Mouse (Mus musculus) T-helper 2 cell (primary cell): ENCODE data around the gene Prrx1.

Experiments
- in situ Hi-C: fragments of 300-600 bp; cut with MboI, MseI; formaldehyde crosslinking; loops from one replicate; pipeline ENCODE4 v1.15.1; 2025; ENCODE audit warnings: high pct_unique_total_duplicates

Gene Prrx1

DNA sequence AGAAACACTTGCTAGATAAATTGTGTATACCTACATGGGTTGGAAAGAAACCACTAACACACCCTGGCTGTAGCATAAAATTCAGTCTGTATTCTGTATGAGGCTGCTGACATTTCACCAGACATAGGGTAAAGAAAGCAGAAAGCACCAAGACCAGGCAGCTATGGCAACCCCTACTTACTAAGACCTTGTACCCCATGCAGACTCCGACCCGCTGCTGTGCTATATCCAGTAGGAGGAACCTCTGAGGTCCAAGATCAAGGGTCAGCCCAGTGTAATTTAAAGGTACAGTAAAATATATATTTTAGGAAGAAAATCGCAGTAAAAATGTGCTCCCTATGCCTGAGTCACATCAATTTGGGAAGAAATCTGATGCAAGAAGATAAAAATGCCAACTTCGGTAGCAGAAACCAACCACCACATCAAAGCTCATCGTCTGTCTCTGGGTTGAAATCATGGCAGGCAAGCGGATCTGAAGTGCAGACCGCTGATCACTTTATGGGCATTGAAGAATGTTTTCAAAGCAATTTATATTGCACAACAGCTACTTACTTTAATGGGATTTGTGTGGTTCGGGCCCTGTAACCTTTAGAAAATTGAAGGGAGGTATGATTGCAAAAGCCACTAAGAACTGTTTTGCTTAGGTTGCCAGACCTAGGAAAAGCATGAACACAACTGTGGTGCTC, 46.5 kb downstream of the Prrx1 start:
- in situ Hi-C loops: no loop called here

DNA sequence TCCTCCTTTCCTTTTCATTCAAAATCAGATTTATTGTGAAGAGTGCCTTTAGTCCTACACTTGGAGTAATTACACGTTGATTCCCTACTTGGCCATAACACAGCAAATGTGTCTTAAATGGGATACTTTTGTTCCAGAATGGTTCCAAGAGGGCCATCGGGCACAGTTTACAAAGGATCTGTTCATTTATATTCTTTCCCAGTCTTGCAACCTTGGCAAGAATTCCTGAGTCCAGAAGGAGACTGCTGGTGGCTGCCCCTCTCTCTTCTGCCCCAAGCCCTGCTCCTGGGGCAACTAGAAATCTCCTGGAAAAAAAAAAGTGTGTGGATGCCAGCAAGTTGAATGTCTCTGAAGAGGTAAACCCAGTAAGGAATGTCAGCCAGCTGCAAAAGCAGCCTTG, 56.2 kb downstream of the Prrx1 start:
- in situ Hi-C loops: no loop called here

DNA sequence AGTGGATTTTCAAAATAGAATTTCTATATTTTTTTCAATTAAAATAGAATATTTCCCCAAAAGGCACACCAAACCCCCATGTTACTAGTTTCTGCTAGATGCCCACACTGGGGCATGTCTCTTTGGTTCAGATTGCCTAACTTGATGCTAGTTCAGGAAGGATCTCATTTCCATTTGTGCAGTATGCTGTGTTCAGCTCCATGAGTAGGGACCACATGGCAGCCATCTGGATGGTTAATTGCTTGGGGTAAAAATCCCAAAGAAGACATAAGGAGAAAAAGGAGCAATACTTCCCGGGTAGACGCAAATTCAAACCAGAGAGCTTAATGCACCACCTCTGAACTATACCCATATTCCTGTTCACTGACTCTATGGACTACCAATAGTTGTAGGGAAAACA, 57.6 kb downstream of the Prrx1 start:
- in situ Hi-C loops: no loop called here

DNA sequence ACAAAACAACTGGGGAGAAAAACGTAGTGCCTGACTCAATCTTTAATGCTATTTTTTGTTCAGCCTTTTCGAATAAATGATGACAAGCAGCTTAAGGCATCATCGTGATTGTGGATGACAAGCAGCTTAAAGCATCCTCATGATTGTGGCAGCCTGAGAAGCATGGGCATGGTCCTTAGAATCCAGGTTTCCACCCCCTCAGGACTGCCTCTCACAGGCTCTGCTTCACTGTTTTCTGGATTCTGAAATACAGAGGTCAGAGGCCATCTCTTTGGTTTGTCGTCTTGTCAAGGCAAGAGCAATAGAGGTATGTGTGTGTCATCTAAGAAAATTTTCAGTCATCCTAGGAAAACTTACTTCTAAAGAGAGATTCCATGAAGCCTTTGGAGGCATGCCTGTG, 60.7 kb downstream of the Prrx1 start:
- in situ Hi-C loops: no loop called here

DNA sequence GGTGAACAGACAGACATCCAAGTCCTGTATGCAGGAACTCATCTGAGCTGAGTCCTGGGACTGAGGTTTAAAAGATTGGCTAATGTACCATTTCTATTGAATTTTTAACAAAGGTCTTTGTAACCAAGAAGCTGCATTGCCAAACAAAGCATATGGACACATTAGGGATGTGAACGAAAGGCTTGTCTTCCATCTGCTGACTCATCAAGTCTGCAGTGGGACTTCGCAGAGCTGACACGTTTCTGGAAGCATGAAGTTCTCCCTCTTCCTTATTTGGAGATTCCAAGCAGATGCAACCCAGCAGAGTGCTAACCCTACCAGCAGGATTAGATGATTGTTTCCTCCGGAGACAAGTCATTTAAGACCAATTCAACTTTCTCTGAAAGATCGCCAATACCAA, 61.2 kb downstream of the Prrx1 start:
- in situ Hi-C loops: no loop called here

DNA sequence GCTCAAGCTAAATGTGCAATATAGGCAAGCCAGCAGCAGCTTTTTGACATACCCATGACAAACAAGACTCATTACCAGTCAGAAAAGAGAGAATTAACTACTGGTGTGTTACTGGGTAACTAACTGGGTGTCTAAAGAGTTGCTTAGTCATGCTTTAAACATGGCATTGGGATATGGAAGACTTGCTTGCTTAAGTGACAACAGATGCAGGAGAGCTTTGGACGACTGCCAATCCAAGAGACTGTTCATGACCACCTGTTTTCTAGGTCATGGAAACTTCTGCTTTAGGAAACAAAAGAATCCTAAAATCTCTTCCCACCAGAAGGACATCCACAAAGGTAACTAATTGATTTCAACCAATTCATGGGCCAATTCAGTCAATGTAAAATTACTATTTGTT, 61.7 kb downstream of the Prrx1 start:
- in situ Hi-C loops: no loop called here

DNA sequence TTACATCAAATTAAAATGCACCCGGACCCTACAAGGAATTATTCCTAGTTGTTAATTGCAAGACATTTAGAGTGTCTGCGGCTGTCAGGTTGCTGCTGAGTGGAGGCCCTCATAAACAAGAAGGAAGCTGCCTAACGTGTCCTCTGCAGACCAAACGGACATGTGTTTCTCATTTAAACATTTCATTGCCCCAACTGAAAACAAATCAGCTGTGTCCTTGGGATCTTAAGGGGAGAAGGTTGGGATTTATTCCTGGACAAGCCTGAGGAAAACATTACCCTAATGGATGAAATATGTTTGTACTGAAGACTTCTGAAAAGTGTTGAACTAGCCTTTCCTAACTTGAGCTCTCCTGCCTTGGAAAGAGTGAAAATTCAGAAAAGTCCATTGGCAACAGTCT, 74.6 kb downstream of the Prrx1 start:
- in situ Hi-C loops: no loop called here

DNA sequence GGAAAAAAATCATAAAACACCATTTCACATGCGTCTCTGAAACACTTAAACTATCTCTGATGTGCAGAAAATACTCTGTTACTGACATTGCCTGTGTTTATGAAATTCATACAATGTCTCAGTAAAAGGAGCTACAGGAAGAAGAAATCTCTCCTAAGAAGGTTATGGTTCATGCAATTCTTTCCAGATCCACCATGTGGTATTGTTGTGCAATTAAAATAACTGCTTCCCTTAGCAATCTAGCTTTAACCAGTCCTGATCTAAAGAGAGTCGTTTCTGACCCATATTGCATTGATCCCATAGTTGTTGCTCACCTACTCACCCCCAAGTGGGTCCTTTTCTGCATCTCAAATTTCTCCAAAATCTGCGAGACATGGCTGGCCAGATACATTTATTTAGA, 82.3 kb downstream of the Prrx1 start:
- in situ Hi-C loops: no loop called here

DNA sequence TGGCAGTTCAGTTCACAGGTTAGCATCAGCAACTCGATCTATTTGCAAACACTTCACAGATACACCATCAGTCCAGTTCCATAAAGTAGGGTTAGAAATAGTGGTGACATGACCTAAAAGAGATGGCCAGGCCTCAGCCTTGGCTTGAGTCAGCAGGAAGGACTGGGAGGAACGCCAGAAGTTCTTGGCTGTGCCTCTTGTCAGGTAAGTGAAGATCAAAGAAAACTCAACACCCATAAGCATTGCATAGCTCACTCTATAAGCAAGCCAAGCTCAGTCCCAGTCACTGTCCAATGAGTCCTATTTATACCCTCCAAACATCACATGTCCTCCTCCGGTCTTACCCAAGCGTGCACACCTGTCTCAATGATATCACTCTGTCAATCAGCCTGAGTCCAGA, 87.2 kb downstream of the Prrx1 start:
- in situ Hi-C loops: loop anchor here (10.0 kb wide), 1 partner anchor 421 kb away; no protein-coding TSS in a partner anchor

DNA sequence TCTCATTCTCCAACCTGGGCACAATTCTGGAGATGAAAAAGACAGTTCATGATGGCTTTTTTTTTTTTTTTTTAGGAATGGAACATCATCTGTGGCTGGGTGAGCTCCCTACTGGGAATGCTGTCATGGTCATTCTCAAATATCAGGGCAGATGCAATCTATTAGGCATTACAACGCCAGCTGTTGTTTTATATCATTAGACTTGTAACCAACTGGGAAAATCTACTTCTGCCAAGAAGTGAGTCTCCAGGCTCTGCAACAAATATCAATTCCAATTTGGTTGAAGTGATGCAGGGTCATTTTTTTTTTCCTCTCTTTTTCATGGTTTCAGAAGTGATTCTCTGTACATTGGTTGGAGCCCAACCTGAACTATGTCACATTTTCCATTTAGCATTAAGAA, 91.7 kb downstream of the Prrx1 start:
- in situ Hi-C loops: loop anchor here (10.0 kb wide), 1 partner anchor 417 kb away; no protein-coding TSS in a partner anchor

DNA sequence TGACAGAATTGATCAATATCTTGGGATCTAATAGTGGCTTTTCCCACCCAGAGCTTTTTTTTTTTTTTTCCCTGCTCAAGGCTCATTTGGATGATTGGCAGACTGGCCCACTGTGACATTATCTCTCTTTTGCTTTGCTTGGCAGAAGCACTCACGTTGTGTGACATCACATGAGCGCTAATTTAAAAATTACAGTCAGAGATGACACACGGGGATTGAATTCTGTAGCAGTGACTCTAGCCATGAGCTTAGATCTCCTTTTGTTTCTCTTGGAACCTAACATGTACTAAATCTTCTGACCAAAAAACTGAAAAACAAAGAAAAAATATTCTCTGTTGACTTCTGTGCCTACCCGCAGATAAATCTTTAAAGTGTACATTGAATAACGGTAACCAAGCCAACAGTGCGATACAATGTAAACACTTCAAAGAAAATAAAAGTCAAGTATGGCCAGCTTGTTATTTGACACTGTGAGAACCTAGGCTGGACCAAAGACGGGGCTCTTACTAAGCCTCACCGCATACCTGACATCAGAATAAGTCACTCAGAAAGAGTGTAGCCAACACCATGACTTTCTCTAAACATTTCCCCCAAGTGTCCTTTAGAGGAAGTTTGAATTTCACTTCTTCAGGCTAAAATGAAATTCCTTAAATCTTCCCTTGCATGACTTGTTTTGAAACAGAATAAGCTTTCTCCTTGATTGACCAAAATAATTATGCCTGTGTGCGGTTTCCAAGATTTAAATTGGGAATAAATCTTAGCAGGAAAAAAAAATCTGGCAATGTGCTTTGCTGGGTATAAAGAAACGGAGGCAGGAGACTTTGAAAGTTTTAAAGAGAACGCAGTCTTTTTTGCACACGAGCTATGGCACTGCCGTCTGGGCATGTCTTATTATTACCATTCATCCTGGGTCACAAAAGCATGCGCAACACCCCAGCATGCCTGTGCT, 104.3 kb downstream of the Prrx1 start:
- in situ Hi-C loops: no loop called here

DNA sequence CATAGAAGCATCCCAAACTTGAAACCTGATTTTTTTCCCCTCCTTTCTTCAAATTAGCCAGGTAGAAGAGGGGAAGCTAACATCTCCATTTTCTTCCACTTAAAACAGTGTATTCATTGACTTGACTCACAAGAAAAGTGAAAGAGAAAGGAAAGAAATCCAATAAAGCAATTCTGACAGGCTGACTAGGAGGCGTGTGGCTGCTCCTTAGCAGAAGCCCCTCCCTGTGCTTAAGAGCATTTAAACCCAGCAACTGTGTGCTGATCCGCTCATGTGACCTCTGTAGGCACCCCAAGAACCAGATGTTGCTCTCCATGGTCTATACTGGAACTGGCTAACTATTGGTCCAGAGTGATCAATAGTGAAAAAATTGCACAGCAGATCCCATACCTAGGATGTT, 114.7 kb downstream of the Prrx1 start:
- in situ Hi-C loops: no loop called here

DNA sequence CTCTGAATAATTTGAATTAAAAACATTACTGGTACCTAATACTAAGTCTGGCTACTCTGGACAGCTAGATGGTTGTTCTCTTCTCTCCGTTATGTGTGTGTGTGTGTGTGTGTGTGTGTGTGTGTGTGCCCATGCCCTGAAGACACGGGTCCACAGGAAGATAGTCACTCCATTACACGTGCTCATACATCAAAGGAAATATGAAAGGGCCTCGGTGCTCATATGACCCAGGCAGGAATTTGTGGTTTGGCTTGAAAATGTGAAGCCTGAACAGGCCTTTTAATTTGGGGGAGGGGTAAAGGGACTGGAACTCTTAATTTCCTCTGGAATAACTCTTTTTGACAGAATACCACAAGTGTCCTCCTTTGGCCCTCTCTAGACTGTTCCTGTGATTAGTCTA, 115.5 kb downstream of the Prrx1 start:
- in situ Hi-C loops: no loop called here
